Mouse (Mus musculus) intestine, embryonic 15.5 days (tissue): ENCODE data around the gene Cxcl12. TPM values are rescaled to one million over a fixed set of nuclear protein-coding genes. Genes with fewer than 3 reads are reported as not detected.

Source experiments
- ATAC-seq: fragments of 200-750 bp; cut with Nextera tagmentation; 2 replicates; pipeline ENCODE4 v1.8.0; 2017; ENCODE audit warnings: moderate TSS enrichment, moderate library complexity
- H3K27ac ChIP-seq: fragments of 300-500 bp; sonication (generic); 2 replicates; pipeline ENCODE4 v1.5.1; 2015; ENCODE audit warnings: mild to moderate bottlenecking, inconsistent platforms
- H3K27me3 ChIP-seq: fragments of 300-500 bp; sonication (generic); replicated peaks from 2 replicates; pipeline ENCODE4 v1.6.1; 2015; ENCODE audit warnings: inconsistent platforms
- H3K36me3 ChIP-seq: fragments of 300-500 bp; sonication (generic); 2 replicates; pipeline ENCODE4 v1.6.1; 2015; ENCODE audit warnings: inconsistent platforms
- H3K4me1 ChIP-seq: fragments of 300-500 bp; sonication (generic); replicated peaks from 2 replicates; pipeline ENCODE4 v1.6.1; 2015; ENCODE audit warnings: inconsistent platforms
- H3K4me2 ChIP-seq: fragments of 300-500 bp; sonication (generic); replicated peaks from 2 replicates; pipeline ENCODE4 v1.6.1; 2015; ENCODE audit warnings: mild to moderate bottlenecking, inconsistent platforms
- H3K4me3 ChIP-seq: fragments of 300-500 bp; sonication (generic); replicated peaks from 2 replicates; pipeline ENCODE4 v1.5.1; 2015; ENCODE audit warnings: inconsistent platforms
- H3K9ac ChIP-seq: fragments of 300-500 bp; sonication (generic); 2 replicates; pipeline ENCODE4 v1.6.1; 2015; ENCODE audit warnings: inconsistent platforms
- H3K9me3 ChIP-seq: fragments of 300-500 bp; sonication (generic); 2 replicates; pipeline ENCODE4 v1.6.1; 2016; ENCODE audit warnings: inconsistent platforms
- WGBS: fragments of 180-500 bp; shearing (Covaris S2); methylation state at CpG from one replicate; pipeline ENCODE4 v1.1.7; 2015; 5-methylcytosine and 5-hydroxymethylcytosine counted together
- polyA plus RNA-seq: library from polyadenylated mRNA; unstranded; fragments of >200 nt; fragmentation: Nextera tagmentation; extraction: Ambion mirVana; gene quantifications from 2 replicates; pipeline ENCODE4 v1.2.1, GENCODE M21; 2015

Cxcl12 gene
- 147 and 163 TPM in 2 replicates for polyA plus RNA-seq

GRCm38 (mm10) chr6:117168321-117169011 is at the start of gene Cxcl12:
TSS of gene Cxcl12 (plus strand) at chr6:117168535.
- ATAC-seq = peak; percentile 61
- WGBS = under 1% methylated on average over 63 of the region's 64 CpGs
- H3K4me1 ChIP-seq = peaks cover 19% of the 10 kb centered on the region

GRCm38 (mm10) chr6:117122074-117122473 is 46.3 kb upstream of the Cxcl12 start:
- 91% methylated on average over 3 of the region's 3 CpGs for WGBS
- H3K4me1 ChIP-seq = no peaks in the 10 kb centered on the region

More at GRCm38 (mm10) chr6:117168321-117169011, at the start of gene Cxcl12:
- Histone ChIP-seq H3K9ac (peak within 1 kb of the TSS; percentile 71), H3K36me3 (no peaks in the 10 kb centered on the region), H3K4me3 (peak within 1 kb of the TSS; percentile 69), H3K4me2 (peak within 1 kb of the TSS; percentile 96), H3K27me3 (peaks cover 11% of the 10 kb centered on the region; the same call in 1 of the 2 replicates), H3K27ac (peak within 1 kb of the TSS; percentile 54), H3K9me3 (no peaks in the 10 kb centered on the region)

GRCm38 (mm10) chr6:117126356-117126755 is 42.0 kb upstream of the Cxcl12 start:
- Histone ChIP-seq H3K4me3 (no peak overlapping the region), H3K9ac (no peak overlapping the region), H3K36me3 (no peaks in the 10 kb centered on the region), H3K4me2 (no peak overlapping the region), H3K27me3 (no peaks in the 10 kb centered on the region), H3K27ac (no peak overlapping the region), H3K9me3 (no peaks in the 10 kb centered on the region), H3K4me1 (peaks cover 19% of the 10 kb centered on the region)
- no peak for ATAC-seq
- WGBS = 84% methylated on average over 1 of the region's 1 CpGs

More at GRCm38 (mm10) chr6:117122074-117122473, 46.3 kb upstream of the Cxcl12 start:
- H3K9ac ChIP-seq = no peak overlapping the region
- no peak overlapping the region for H3K4me2 ChIP-seq
- no peak overlapping the region for H3K4me3 ChIP-seq
- ATAC-seq = no peak
- no peak overlapping the region for H3K27ac ChIP-seq
- no peaks in the 10 kb centered on the region for H3K27me3 ChIP-seq
- no peaks in the 10 kb centered on the region for H3K36me3 ChIP-seq
- H3K9me3 ChIP-seq = no peaks in the 10 kb centered on the region

GRCm38 (mm10) chr6:117129443-117129842 is 38.9 kb upstream of the Cxcl12 start:
- peak; percentile 60 for ATAC-seq
- Histone ChIP-seq H3K4me1 (peaks cover 21% of the 10 kb centered on the region), H3K36me3 (no peaks in the 10 kb centered on the region), H3K9me3 (no peaks in the 10 kb centered on the region), H3K4me2 (no peak overlapping the region), H3K27ac (0 out of 2 replicates have a peak overlapping the region, but pooled peaks have one; percentile 7), H3K9ac (no peak overlapping the region), H3K27me3 (no peaks in the 10 kb centered on the region), H3K4me3 (no peak overlapping the region)
- WGBS = 50% methylated on average over 4 of the region's 4 CpGs

GRCm38 (mm10) chr6:117130680-117131111 is 37.6 kb upstream of the Cxcl12 start:
- Histone ChIP-seq H3K9me3 (no peaks in the 10 kb centered on the region), H3K27me3 (no peaks in the 10 kb centered on the region), H3K4me3 (no peak overlapping the region), H3K27ac (peak overlapping the region; percentile 49), H3K9ac (no peak overlapping the region), H3K36me3 (no peaks in the 10 kb centered on the region), H3K4me1 (peaks cover 21% of the 10 kb centered on the region), H3K4me2 (peak overlapping the region; percentile 22)
- WGBS = 32% methylated on average over 15 of the region's 15 CpGs
- peak; percentile 36; the same call in 1 of the 2 replicates for ATAC-seq

GRCm38 (mm10) chr6:117134526-117134925 is 33.8 kb upstream of the Cxcl12 start:
- Histone ChIP-seq H3K27ac (no peak overlapping the region), H3K4me1 (peaks cover 17% of the 10 kb centered on the region), H3K4me2 (no peak overlapping the region), H3K4me3 (no peak overlapping the region), H3K9ac (no peak overlapping the region), H3K27me3 (no peaks in the 10 kb centered on the region), H3K9me3 (no peaks in the 10 kb centered on the region), H3K36me3 (no peaks in the 10 kb centered on the region)
- WGBS = 70% methylated on average over 4 of the region's 4 CpGs
- no peak for ATAC-seq

GRCm38 (mm10) chr6:117137735-117138134 is 30.6 kb upstream of the Cxcl12 start:
- ATAC-seq = no peak
- peak overlapping the region; percentile 24; the same call in 1 of the 2 replicates for H3K27ac ChIP-seq
- no peaks in the 10 kb centered on the region for H3K36me3 ChIP-seq
- H3K4me1 ChIP-seq = 0 out of 2 replicates have a peak, but pooled peaks cover 4% of the 10 kb centered on the region
- 67% methylated on average over 2 of the region's 2 CpGs for WGBS
- no peak overlapping the region for H3K4me3 ChIP-seq
- no peaks in the 10 kb centered on the region for H3K9me3 ChIP-seq
- no peak overlapping the region for H3K4me2 ChIP-seq
- no peaks in the 10 kb centered on the region for H3K27me3 ChIP-seq
- no peak overlapping the region for H3K9ac ChIP-seq

- H3K27ac ChIP-seq = no peak overlapping the region
- H3K27me3 ChIP-seq = no peaks in the 10 kb centered on the region
- H3K4me3 ChIP-seq = no peak overlapping the region
- no peaks in the 10 kb centered on the region for H3K36me3 ChIP-seq
- H3K4me1 ChIP-seq = 0 out of 2 replicates have a peak, but pooled peaks cover 4% of the 10 kb centered on the region
- no peaks in the 10 kb centered on the region for H3K9me3 ChIP-seq
- 91% methylated on average over 4 of the region's 4 CpGs for WGBS
- no peak for ATAC-seq
- no peak overlapping the region for H3K4me2 ChIP-seq
- H3K9ac ChIP-seq = no peak overlapping the region
These were observed 27.4 kb upstream of the Cxcl12 start for GRCm38 (mm10) chr6:117140907-117141306.

- Histone ChIP-seq H3K4me3 (no peak overlapping the region), H3K9me3 (no peaks in the 10 kb centered on the region), H3K27ac (no peak overlapping the region), H3K27me3 (no peaks in the 10 kb centered on the region), H3K4me1 (no peaks in the 10 kb centered on the region), H3K9ac (no peak overlapping the region), H3K36me3 (no peaks in the 10 kb centered on the region), H3K4me2 (no peak overlapping the region)
- ATAC-seq = no peak
- WGBS = 72% methylated on average over 10 of the region's 10 CpGs
These were observed 21.4 kb upstream of the Cxcl12 start for GRCm38 (mm10) chr6:117146951-117147350.

- H3K4me2 ChIP-seq = no peak overlapping the region
- no peak overlapping the region for H3K27ac ChIP-seq
- no peak for ATAC-seq
- H3K4me3 ChIP-seq = no peak overlapping the region
- H3K9me3 ChIP-seq = no peaks in the 10 kb centered on the region
- H3K4me1 ChIP-seq = no peaks in the 10 kb centered on the region; the same call in 1 of the 2 replicates
- H3K36me3 ChIP-seq = no peaks in the 10 kb centered on the region
- WGBS = 41% methylated on average over 18 of the region's 18 CpGs
- H3K9ac ChIP-seq = no peak overlapping the region
- H3K27me3 ChIP-seq = no peaks in the 10 kb centered on the region
These were observed 16.7 kb upstream of the Cxcl12 start for GRCm38 (mm10) chr6:117151484-117152149.

GRCm38 (mm10) chr6:117153046-117153445 is 15.3 kb upstream of the Cxcl12 start:
- H3K27ac ChIP-seq = no peak overlapping the region
- no peaks in the 10 kb centered on the region for H3K36me3 ChIP-seq
- no peak overlapping the region for H3K4me2 ChIP-seq
- H3K9me3 ChIP-seq = no peaks in the 10 kb centered on the region
- no peak for ATAC-seq
- H3K27me3 ChIP-seq = no peaks in the 10 kb centered on the region
- H3K9ac ChIP-seq = no peak overlapping the region
- peaks cover 6% of the 10 kb centered on the region; the same call in 1 of the 2 replicates for H3K4me1 ChIP-seq
- 63% methylated on average over 5 of the region's 5 CpGs for WGBS
- H3K4me3 ChIP-seq = no peak overlapping the region

- Histone ChIP-seq H3K27me3 (no peaks in the 10 kb centered on the region), H3K27ac (no peak overlapping the region), H3K4me2 (no peak overlapping the region), H3K36me3 (no peaks in the 10 kb centered on the region), H3K4me3 (no peak overlapping the region), H3K4me1 (peaks cover 13% of the 10 kb centered on the region), H3K9me3 (no peaks in the 10 kb centered on the region), H3K9ac (no peak overlapping the region)
- WGBS = 84% methylated on average over 4 of the region's 4 CpGs
- no peak for ATAC-seq
These were observed 11.5 kb upstream of the Cxcl12 start for GRCm38 (mm10) chr6:117156846-117157245.
